Mouse (Mus musculus) adrenal gland (tissue): ENCODE measurements around the gene Ckap4.
"Not testable (repeated sequence)": the region's sequence is repeated elsewhere in the genome, so short reads cannot be mapped to it uniquely, and the experiment has no call there.

ENCODE experiments used
- intact Hi-C: fragments of 180-260 bp; cut with DNase I; formaldehyde crosslinking; loops from one replicate; pipeline ENCODE4 v1.15.1; 2025

The Ckap4 gene

DNA sequence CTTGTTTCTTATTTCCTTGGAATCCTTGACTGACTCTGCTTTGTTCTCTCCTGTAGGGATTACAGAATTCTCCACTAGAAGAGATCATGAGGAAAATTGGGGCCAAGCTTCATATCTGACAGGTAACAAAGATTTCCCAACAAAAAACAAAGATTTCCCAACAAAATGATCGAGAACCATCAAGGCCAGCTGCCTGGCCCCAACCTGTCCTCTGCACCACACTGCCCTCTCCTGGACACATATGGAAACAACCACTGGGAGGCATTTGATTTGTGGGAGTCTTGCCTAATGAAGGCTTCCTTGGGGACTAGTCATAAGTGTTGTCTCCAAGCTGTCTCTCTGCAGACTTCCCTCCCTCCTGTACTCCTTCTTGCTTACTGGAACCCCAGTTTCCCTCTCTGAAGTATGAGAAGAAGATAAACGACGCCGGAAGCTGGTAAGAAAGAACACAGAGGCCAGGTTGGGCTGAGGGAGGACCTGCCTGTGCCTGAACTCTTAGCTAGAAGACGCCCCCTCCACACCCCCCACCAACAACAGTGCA is 19.8 kb downstream of the Ckap4 start:
- intact Hi-C loops = loop anchor here (5.0 kb wide), 2 partner anchors 118 to 697 kb away; no protein-coding TSS in a partner anchor

- intact Hi-C loops = loop anchor here (5.0 kb wide), 2 partner anchors 120 to 695 kb away; no protein-coding TSS in a partner anchor
These were observed 21.1 kb downstream of the Ckap4 start for GRCm38 (mm10) chr10:84512766-84513165.

DNA sequence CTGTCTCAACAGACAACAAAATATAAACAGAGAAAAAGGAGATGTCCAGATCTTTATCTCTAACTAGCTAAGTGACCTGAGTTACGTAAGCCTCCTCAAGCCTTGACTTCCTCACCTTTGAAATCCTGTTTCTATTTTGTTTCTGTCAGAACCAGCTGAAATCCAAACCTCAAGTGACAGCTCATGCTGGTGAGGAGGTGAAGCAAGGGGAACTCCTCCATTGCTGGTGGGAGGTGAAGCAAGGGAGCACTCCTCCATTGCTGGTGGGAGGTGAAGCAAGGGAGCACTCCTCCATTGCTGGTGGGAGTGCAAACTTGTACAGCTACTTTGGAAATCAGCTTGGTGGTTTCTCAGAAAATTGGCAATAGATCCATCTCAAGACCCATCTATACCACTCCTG is 25.3 kb downstream of the Ckap4 start:
- intact Hi-C loops = no loop called here

GRCm38 (mm10) chr10:84498867-84499266 is 35.0 kb downstream of the Ckap4 start:
- intact Hi-C loops = no loop called here

DNA sequence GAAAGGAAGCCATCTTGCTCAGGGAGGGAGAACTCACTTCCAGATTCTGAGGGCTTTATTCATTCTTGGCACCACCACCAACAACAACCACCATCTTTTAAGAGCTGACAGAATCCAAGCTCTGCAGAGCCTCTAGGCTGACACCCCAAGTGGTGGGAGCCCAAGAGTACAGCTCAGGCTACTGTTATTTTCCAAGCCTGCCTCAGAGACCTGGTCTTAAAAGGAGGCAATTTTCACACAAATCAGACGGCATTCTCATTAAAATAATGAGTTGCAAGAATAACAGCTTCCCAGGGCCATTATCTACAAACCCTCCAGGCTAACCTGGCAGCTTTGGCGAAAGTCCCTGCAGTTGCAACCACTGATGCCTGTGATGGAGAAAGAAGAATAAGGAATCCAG is 37.1 kb downstream of the Ckap4 start:
- intact Hi-C loops = no loop called here

GRCm38 (mm10) chr10:84494432-84494831 is 39.4 kb downstream of the Ckap4 start:
- intact Hi-C loops = no loop called here

DNA sequence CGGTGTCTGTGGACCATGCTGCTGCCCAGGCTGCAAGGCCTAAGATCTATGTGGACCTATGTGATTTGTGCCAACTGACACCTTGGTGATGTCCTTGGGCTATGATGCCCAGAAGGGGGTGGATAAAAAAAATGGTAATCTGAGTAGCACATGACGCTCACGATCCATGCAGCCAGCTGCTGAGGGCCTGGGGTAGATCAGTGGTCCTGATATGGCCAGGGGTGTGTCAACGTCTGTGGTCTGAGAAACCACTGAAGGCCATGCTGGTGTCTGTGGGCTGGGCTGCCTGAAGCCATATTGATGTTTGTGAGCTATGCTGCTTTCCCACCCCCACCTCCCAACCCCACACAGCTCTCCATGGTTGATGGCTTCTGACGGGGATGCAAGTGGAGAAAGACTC is 43.7 kb downstream of the Ckap4 start:
- intact Hi-C loops = no loop called here

DNA sequence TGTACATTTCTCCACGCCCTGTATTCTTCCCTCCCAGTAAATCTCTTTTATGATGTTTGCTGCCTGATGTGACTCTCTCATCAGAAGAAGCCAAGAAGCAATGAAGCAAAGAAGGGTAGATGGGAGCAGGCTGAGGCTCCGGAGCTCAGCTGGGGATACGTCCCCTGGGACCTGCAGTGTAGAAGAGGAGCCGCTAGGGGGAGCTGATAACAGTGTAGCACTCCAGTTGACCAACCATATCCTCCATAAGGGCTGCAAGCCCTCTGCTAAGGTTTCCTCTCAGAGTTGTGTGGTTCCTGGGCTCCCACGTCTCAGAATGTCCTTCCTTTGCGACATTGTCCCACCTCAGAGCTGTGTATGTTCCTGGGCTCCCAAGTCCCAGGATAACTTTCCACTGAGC is 45.5 kb downstream of the Ckap4 start:
- intact Hi-C loops = no loop called here

DNA sequence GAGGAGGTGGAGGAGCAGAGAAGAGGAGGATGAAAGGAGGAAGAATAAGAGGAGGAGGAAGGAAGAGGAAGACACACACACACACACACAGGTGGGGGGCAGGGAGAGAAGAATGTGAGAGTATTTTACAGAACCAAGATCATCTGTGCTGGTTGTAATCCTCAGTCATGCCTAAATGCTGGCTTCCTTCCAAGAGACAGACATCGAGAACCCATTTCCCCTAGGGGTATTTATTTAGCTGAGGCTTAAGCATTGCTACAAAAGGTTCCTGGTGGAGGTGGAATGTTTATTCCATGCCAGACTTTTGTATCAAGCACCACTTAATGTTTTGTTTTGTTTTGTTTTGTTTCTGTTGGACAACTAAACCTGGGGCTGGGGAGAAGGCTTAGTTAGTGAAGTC is 49.2 kb downstream of the Ckap4 start:
- intact Hi-C loops = no loop called here

- intact Hi-C loops = no loop called here
These were observed 50.3 kb downstream of the Ckap4 start for GRCm38 (mm10) chr10:84483553-84483952.

GRCm38 (mm10) chr10:84483069-84483468 is 50.8 kb downstream of the Ckap4 start:
- intact Hi-C loops = no loop called here

DNA sequence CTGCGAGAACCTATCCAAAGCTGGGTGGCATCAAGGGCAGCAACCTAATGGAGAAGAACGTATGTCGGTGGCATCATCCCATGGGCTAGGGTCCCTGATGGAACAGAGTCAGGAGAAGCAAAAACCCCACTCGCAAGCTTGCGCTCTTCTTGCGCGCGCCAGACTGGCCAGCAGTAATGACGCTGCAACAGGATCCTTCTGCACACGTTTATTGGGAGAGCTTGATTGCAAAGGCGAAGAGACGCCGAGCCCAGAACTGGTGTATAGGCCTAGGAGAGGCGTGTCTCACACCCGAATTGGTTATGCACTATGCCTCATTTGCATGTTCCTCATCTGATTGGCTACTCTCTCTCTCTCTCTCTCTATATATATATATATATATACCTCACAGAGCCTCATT is 51.4 kb downstream of the Ckap4 start:
- intact Hi-C loops = not testable (repeated sequence)

DNA sequence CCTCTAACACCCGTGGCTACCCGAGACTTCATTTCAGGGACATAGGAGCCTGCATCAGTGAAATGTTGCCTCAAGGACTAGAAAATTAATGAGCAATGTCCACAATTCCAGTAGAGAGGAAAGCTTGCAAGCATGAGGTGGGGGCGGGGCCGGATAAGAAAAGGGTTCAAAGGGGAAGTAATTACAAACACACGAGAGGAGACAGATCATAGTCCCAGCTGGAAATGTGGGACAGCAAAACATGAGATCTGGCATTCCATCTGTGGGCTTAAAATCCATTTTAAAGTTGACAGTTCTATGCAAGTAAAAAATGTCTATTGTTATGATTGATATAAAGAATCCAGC is 52.6 kb downstream of the Ckap4 start:
- intact Hi-C loops = no loop called here

DNA sequence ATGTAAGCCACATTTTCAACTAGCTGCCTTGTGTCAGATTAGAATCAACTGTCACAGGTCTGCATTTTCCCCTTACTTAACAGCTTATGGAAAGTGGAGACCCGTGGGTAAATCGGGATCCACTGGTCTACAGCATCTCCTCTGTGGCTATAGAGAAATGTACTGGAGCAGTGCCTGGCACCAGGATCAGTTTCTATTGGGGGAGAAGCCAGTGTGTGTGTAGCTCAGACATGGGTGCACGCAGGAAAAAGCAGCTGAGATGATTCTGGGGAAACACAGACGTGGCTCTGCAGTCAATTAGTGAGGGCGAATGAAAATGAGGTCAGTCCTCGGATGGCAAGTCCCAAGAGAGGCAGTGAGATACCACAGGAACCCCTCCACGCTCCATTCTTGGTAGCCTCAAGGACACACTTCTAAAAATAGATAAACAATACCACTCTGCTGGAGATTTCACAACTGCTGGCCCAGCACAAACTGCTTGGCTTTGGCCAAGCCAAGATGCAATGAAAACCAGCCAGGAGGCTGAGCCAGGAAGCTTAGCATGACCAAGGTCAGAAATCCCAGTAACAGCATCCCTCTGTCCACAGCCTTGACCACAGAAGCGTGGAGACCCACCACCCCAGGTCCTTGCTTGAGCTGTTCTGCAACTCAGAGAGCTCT is 53.1 kb downstream of the Ckap4 start:
- intact Hi-C loops = no loop called here

GRCm38 (mm10) chr10:84480146-84480545 is 53.7 kb downstream of the Ckap4 start:
- intact Hi-C loops = no loop called here

DNA sequence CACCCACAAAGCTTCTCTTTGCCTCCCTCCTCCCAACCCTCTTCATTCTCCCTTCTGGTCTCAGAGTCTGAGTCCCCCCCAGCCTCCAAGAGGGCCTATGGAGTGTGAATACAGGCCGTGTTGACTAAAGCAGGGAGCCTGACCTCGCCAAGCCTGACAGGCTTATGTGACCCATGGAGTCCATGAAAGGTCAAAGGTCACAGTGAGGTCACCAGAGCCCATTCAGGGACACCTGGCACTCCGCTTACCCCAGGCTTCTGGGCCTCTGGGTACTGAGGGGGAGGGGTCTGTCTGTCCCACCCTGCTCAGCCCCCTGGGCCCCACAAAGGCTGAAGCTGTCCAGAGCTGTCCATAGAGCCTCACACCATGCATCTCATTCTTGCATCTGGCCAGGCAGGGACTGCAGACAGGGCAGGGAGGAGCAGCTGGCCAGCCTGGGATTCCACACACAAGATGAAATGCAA is 56.2 kb downstream of the Ckap4 start:
- intact Hi-C loops = no loop called here

GRCm38 (mm10) chr10:84477045-84477612 is 56.7 kb downstream of the Ckap4 start:
- intact Hi-C loops = no loop called here
